Mouse (Mus musculus): ENCODE measurements around the gene Adcy2. TPM values are rescaled to one million over a fixed set of nuclear protein-coding genes. Genes with fewer than 3 reads are reported as not detected.

The Adcy2 gene
- polyA plus RNA-seq, 1 experiment, result 13.1 TPM

DNA sequence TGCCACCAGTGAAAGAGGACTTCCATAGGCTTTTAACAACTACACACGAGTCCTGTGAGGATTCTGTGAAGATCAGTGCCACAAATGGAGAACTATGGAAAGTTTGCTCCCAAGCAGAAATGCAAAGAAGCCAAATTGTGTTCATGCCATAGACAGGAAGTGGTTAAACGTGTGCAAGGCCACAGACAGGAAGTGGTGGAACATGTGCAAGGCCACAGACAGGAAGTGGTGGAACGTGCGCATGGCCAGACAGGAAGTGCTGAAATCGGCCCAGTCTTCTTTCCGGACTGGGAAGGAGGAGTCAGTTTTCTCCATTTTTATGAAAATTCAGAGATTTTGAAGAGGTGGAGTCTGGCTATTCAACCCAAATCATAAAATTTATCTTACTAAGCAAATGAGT lies 70.9 kb downstream of the Adcy2 start:
- no peak overlapping the region for H3K4me3 ChIP-seq (ENCODE audit: insufficient read depth, low read length)
- H3K4me1 ChIP-seq (ENCODE audit: control insufficient read depth, insufficient read depth, low read length), result no peaks in the 10 kb centered on the region
- H3K27ac ChIP-seq (ENCODE audit: insufficient read depth, low read length), result no peak overlapping the region
- TF ChIP-seq POLR2A (IDR thresholded peaks at IDR 0.05; ENCODE audit: low read depth, low read length), result no peak

- H3K4me3 ChIP-seq (ENCODE audit: insufficient read depth, low read length), result no peak overlapping the region
- no peak for TF ChIP-seq CTCF (IDR thresholded peaks at IDR 0.05; ENCODE audit: borderline replicate concordance, insufficient read depth, low read length)
- TF ChIP-seq POLR2A (IDR thresholded peaks at IDR 0.05; ENCODE audit: low read depth, low read length), result no peak
- H3K4me1 ChIP-seq (ENCODE audit: control insufficient read depth, insufficient read depth, low read length), result no peaks in the 10 kb centered on the region
- no peak overlapping the region for H3K27ac ChIP-seq (ENCODE audit: insufficient read depth, low read length)
Observed at GRCm38 (mm10) chr13:68913666-68914288, 85.6 kb downstream of the Adcy2 start.

- Histone ChIP-seq H3K4me1 (ENCODE audit: control insufficient read depth, insufficient read depth, low read length) (no peaks in the 10 kb centered on the region), H3K4me3 (ENCODE audit: insufficient read depth, low read length) (no peak overlapping the region), H3K27ac (ENCODE audit: insufficient read depth, low read length) (no peak overlapping the region)
- no peak for TF ChIP-seq CTCF (IDR thresholded peaks at IDR 0.05; ENCODE audit: borderline replicate concordance, insufficient read depth, low read length)
Observed at GRCm38 (mm10) chr13:68906667-68907066, 92.7 kb downstream of the Adcy2 start.

DNA sequence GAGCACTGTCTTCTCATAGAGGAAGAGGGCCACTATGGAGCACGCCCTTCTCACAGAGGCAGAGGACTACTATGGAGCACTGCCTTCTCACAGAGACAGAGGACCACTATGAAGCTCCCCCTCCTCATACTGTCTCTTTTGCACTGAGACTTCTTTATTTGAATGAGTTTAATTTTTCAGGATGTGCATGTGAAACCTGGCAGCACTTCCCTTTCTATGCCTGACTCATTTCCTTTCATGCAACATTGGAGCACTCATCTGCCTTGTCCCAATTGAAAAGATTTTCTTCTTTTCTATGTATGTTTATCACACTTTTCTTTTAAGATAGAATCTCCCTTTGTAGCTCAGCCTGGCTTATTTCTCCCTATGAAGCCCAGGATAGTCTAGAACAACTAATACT lies 96.6 kb downstream of the Adcy2 start:
- H3K4me1 ChIP-seq (ENCODE audit: control insufficient read depth, insufficient read depth, low read length), result no peaks in the 10 kb centered on the region
- H3K4me3 ChIP-seq (ENCODE audit: insufficient read depth, low read length), result no peak overlapping the region
- TF ChIP-seq POLR2A (IDR thresholded peaks at IDR 0.05; ENCODE audit: low read depth, low read length) (no peak), CTCF (IDR thresholded peaks at IDR 0.05; ENCODE audit: borderline replicate concordance, insufficient read depth, low read length) (no peak)
- no peak overlapping the region for H3K27ac ChIP-seq (ENCODE audit: insufficient read depth, low read length)

DNA sequence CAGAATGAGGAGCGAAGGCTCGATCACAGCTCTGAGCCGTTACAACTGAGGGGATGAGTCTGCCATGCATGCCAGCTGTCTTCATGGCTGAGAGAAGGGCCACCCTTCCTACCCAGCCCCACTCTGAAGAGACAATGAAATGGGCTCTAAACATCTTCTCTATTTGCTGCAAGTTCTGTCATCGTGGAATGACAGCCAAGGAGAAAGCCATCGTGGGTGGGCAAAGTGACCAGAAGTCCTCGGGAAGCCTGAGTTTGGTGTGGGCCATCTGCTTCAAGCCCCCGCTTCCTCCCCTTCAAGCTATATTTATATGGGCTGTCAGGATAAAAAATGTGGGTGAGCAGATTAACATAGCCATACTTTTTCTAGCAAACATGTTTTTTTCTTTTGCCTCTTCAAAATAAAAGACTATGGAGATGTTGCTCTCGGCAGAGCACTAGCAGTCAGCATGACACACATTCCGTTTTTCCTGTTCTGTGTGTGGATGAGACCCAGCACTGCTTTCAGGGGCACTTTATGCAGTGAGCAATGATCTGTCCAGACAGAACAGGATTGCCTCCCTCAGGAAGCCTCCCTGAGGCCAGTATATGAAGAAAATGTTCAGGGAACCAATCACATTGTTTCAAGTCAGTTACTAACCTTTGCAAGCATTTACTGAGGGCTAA lies 109.3 kb downstream of the Adcy2 start:
- TF ChIP-seq CTCF (IDR thresholded peaks at IDR 0.05; ENCODE audit: borderline replicate concordance, insufficient read depth, low read length), result no peak
- no peak for TF ChIP-seq POLR2A (IDR thresholded peaks at IDR 0.05; ENCODE audit: low read depth, low read length)
- Histone ChIP-seq H3K4me1 (ENCODE audit: control insufficient read depth, insufficient read depth, low read length) (no peaks in the 10 kb centered on the region), H3K27ac (ENCODE audit: insufficient read depth, low read length) (no peak overlapping the region), H3K4me3 (ENCODE audit: insufficient read depth, low read length) (no peak overlapping the region)

DNA sequence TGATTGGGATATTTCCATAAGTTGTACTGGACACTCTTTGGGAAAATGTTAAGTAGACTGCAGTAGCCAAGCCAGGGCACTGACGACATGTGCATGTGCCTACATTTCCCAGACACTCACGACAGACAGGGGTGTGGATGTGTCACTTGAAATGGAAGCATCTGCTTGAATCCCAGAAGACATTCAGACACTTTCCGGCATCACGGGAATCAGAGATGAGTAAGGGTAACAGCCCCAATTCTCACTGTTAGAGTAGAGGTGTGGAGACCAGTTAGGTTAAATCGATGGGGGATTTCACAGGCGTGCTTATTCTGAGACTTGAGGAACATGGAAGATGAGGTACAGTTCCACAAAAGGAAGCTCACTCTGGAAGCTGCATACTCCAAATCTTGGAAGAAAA lies 130.6 kb downstream of the Adcy2 start:
- TF ChIP-seq POLR2A (IDR thresholded peaks at IDR 0.05; ENCODE audit: low read depth, low read length) (no peak), CTCF (IDR thresholded peaks at IDR 0.05; ENCODE audit: borderline replicate concordance, insufficient read depth, low read length) (no peak)
- H3K27ac ChIP-seq (ENCODE audit: insufficient read depth, low read length), result no peak overlapping the region
- H3K4me3 ChIP-seq (ENCODE audit: insufficient read depth, low read length), result no peak overlapping the region
- H3K4me1 ChIP-seq (ENCODE audit: control insufficient read depth, insufficient read depth, low read length), result no peaks in the 10 kb centered on the region

DNA sequence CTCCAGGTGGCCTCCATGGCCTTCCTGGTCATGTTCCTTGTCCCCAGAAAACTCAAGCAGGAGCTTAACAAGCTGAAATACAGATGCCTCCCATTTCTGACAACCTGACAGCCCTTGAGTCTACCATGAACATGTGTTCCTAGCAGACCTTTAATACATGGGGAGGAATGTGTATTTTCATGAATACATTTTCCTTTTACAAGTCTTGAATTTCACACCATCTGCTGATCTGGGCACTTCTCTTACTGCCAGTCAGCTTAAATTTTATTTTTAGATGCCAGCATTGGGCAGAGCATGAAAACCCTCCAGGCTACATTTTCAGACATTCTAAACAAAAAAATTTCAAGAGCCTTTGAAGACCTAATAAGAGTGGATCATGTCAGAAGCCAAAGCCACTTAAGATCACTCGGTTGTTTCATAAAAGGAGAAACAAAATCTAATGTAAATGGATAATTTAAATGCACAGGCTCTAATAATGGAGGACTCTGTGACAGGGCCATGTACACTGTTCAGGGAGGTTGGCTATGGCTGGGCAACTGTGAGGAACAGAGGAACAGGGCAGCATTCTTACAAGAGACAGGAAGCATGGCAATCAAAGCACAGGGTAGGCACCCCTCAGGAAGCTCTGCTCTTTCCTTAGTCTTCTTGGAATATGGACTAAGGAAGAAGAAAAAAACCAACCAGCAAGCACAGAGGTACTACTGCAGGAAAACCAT lies 131.2 kb downstream of the Adcy2 start:
- TF ChIP-seq CTCF (IDR thresholded peaks at IDR 0.05; ENCODE audit: borderline replicate concordance, insufficient read depth, low read length) (no peak), POLR2A (IDR thresholded peaks at IDR 0.05; ENCODE audit: low read depth, low read length) (no peak)
- Histone ChIP-seq H3K27ac (ENCODE audit: insufficient read depth, low read length) (no peak overlapping the region), H3K4me1 (ENCODE audit: control insufficient read depth, insufficient read depth, low read length) (no peaks in the 10 kb centered on the region), H3K4me3 (ENCODE audit: insufficient read depth, low read length) (no peak overlapping the region)

DNA sequence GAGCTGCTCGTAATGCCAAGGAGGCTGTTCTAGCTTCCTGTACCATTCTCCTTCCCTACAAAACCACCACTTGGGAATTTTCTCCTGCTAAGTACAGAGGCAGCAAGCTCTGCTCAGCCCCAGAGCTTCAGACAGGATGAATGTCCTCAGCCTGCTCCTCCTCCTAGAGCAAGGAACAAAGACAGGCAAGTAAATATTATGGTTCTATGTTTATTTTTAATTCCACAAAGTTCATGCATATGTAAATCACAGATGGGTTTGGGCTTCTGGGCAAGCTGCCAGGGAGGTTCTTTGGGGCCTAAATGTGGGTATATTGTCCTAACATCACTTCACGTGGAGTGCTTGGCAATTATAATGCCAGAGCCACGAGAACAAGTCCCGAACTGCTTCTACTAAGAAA lies 139.3 kb downstream of the Adcy2 start:
- Histone ChIP-seq H3K27ac (ENCODE audit: insufficient read depth, low read length) (no peak overlapping the region), H3K4me3 (ENCODE audit: insufficient read depth, low read length) (no peak overlapping the region), H3K4me1 (ENCODE audit: control insufficient read depth, insufficient read depth, low read length) (no peaks in the 10 kb centered on the region)
- no peak for TF ChIP-seq CTCF (IDR thresholded peaks at IDR 0.05; ENCODE audit: borderline replicate concordance, insufficient read depth, low read length)
- TF ChIP-seq POLR2A (IDR thresholded peaks at IDR 0.05; ENCODE audit: low read depth, low read length), result no peak

- H3K4me1 ChIP-seq (ENCODE audit: control insufficient read depth, insufficient read depth, low read length), result no peaks in the 10 kb centered on the region
- no peak for TF ChIP-seq POLR2A (IDR thresholded peaks at IDR 0.05; ENCODE audit: low read depth, low read length)
- TF ChIP-seq CTCF (IDR thresholded peaks at IDR 0.05; ENCODE audit: borderline replicate concordance, insufficient read depth, low read length), result no peak
- H3K4me3 ChIP-seq (ENCODE audit: insufficient read depth, low read length), result no peak overlapping the region
- H3K27ac ChIP-seq (ENCODE audit: insufficient read depth, low read length), result no peak overlapping the region
Observed at GRCm38 (mm10) chr13:68848265-68848664, 151.1 kb downstream of the Adcy2 start.

DNA sequence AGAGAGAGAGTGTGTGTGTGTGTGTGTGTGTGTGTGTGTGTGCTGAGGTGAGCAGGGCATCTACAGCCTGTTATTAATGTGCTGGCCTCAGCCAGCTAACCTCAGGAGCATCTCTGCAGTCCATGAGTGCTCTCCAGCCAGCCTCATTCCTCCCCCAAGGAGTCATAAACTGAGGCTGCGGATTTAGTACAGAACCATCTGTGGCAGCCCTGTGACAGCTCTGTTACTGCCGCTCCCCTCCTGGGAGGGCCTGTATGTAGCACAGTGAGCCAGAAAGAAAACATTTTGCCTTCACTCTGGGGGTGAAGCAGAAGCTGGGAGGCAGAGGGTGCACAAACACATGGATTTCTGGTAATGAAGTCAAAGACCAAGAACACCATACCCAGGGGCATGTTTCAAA lies 159.8 kb downstream of the Adcy2 start:
- Histone ChIP-seq H3K4me1 (ENCODE audit: control insufficient read depth, insufficient read depth, low read length) (0 out of 2 replicates have a peak, but pooled peaks cover 4% of the 10 kb centered on the region), H3K4me3 (ENCODE audit: insufficient read depth, low read length) (no peak overlapping the region), H3K27ac (ENCODE audit: insufficient read depth, low read length) (no peak overlapping the region)
- TF ChIP-seq POLR2A (IDR thresholded peaks at IDR 0.05; ENCODE audit: low read depth, low read length) (no peak), CTCF (IDR thresholded peaks at IDR 0.05; ENCODE audit: borderline replicate concordance, insufficient read depth, low read length) (no peak)
